Mouse (Mus musculus) stomach, postnatal 0 days (tissue): ENCODE data around the gene Gm2897. TPM values are rescaled to one million over a fixed set of nuclear protein-coding genes. Genes with fewer than 3 reads are reported as not detected.
A peak's percentile ranks its signal among the peaks of the same experiment; 100 is the strongest.
"Not testable (repeated sequence)": the region's sequence is repeated elsewhere in the genome, so short reads cannot be mapped to it uniquely, and the experiment has no call there.

Experiments
- ATAC-seq: fragments of 200-750 bp; cut with Nextera tagmentation; 2 replicates; pipeline ENCODE4 v1.8.0; 2017; ENCODE audit not compliant: low FRiP score, low TSS enrichment
- DNase-seq: peaks from one replicate; pipeline ENCODE4 v3.0.0-alpha.2; 2016; ENCODE audit warnings: low spot score
- H3K27ac ChIP-seq: fragments of 300-500 bp; sonication (generic); replicated peaks from 2 replicates; pipeline ENCODE4 v1.5.1; 2014; ENCODE audit warnings: mild to moderate bottlenecking, control low read depth
- H3K27me3 ChIP-seq: fragments of 300-500 bp; sonication (generic); 2 replicates; pipeline ENCODE4 v1.6.1; 2014; ENCODE audit warnings: low read length; ENCODE audit not compliant: control insufficient read depth, insufficient read depth
- H3K36me3 ChIP-seq: fragments of 300-500 bp; sonication (generic); 2 replicates; pipeline ENCODE4 v1.6.1; 2014; ENCODE audit warnings: low read length, mixed read lengths; ENCODE audit not compliant: control insufficient read depth, insufficient read depth
- H3K4me1 ChIP-seq: fragments of 300-500 bp; sonication (generic); replicated peaks from 2 replicates; pipeline ENCODE4 v1.6.1; 2014; ENCODE audit warnings: antibody characterized with exemption; ENCODE audit not compliant: control insufficient read depth, insufficient read depth
- H3K4me2 ChIP-seq: fragments of 300-500 bp; sonication (generic); replicated peaks from 2 replicates; pipeline ENCODE4 v1.6.1; 2014; ENCODE audit warnings: low read depth, mild to moderate bottlenecking, control low read depth, moderate library complexity
- H3K4me3 ChIP-seq: fragments of 300-500 bp; sonication (generic); 2 replicates; pipeline ENCODE4 v1.5.1; 2014; ENCODE audit warnings: low read depth, low read length, control low read depth
- H3K9ac ChIP-seq: fragments of 300-500 bp; sonication (generic); 2 replicates; pipeline ENCODE4 v1.6.1; 2014; ENCODE audit warnings: mild to moderate bottlenecking, low read length, control low read depth, mixed read lengths
- H3K9me3 ChIP-seq: fragments of 300-500 bp; sonication (generic); 2 replicates; pipeline ENCODE4 v1.6.1; 2016; ENCODE audit warnings: low read length; ENCODE audit not compliant: control insufficient read depth
- CTCF ChIP-seq: IDR thresholded peaks from 2 replicates; pipeline ENCODE4 v1.5.1; 2016; ENCODE audit warnings: antibody characterized with exemption, low read depth, mild to moderate bottlenecking, moderate library complexity
- WGBS: fragments of 180-500 bp; shearing (Covaris S2); extraction: QIAGEN DNeasy Blood & Tissue Kit; methylation state at CpG from one replicate; pipeline ENCODE4 v1.1.7; 2014; 5-methylcytosine and 5-hydroxymethylcytosine counted together
- polyA plus RNA-seq: library from polyadenylated mRNA; unstranded; fragments of >200 nt; fragmentation: Nextera tagmentation; extraction: Ambion mirVana; gene quantifications from 2 replicates; pipeline ENCODE4 v1.2.1, GENCODE M21; 2015

Gm2897 gene
- polyA plus RNA-seq = 0.51 and 0.58 TPM in 2 replicates

GRCm38 (mm10) chr14:3048727-3049512 is at the start of gene Gm2897:
Gm2897 (plus strand) TSS chr14:3049285.
- H3K36me3 ChIP-seq, ATAC-seq, H3K9ac ChIP-seq, H3K4me1 ChIP-seq, H3K27me3 ChIP-seq, H3K9me3 ChIP-seq, H3K27ac ChIP-seq: not testable (repeated sequence)
- TF ChIP-seq CTCF = 0 out of 2 replicates have a peak, but pooled peaks have one; percentile 1
- Histone ChIP-seq H3K4me2 (peak within 1 kb of the TSS; percentile 60), H3K4me3 (peak within 1 kb of the TSS; percentile 38)
- peak; percentile 28 for DNase-seq
- WGBS = 4% methylated on average over 16 of the region's 40 CpGs

GRCm38 (mm10) chr14:3029702-3030101 is 19.4 kb upstream of the Gm2897 start, which contains the start of gene Gm2888:
Gm2888 (plus strand) TSS chr14:3030002.
- not testable (repeated sequence) for H3K4me3 ChIP-seq, H3K4me1 ChIP-seq, H3K27ac ChIP-seq, H3K27me3 ChIP-seq, DNase-seq, H3K9ac ChIP-seq, H3K9me3 ChIP-seq, H3K36me3 ChIP-seq, ATAC-seq, H3K4me2 ChIP-seq
- WGBS = 60% methylated on average over 2 of the region's 3 CpGs

GRCm38 (mm10) chr14:3049513-3049800 is 372 bp downstream of the Gm2897 start:
- not testable (repeated sequence) for ATAC-seq, H3K27me3 ChIP-seq, H3K27ac ChIP-seq, H3K9ac ChIP-seq, H3K9me3 ChIP-seq, H3K4me1 ChIP-seq, H3K36me3 ChIP-seq
- 5% methylated on average over 5 of the region's 20 CpGs for WGBS
- H3K4me2 ChIP-seq = peak overlapping the region; percentile 60
- peak overlapping the region; percentile 38 for H3K4me3 ChIP-seq
- peak; percentile 13 for DNase-seq

GRCm38 (mm10) chr14:3050087-3050486 is 1.0 kb downstream of the Gm2897 start:
- H3K9ac ChIP-seq, H3K27ac ChIP-seq, H3K4me2 ChIP-seq, H3K9me3 ChIP-seq, H3K36me3 ChIP-seq, H3K4me1 ChIP-seq, DNase-seq, ATAC-seq, H3K27me3 ChIP-seq, H3K4me3 ChIP-seq: not testable (repeated sequence)
- 0% methylated on average over 5 of the region's 8 CpGs for WGBS
- TF ChIP-seq CTCF = peak; percentile 25; the same call in 1 of the 2 replicates

GRCm38 (mm10) chr14:3116051-3116450 is 67.0 kb downstream of the Gm2897 start:
- H3K27me3 ChIP-seq, H3K4me2 ChIP-seq, ATAC-seq, H3K4me3 ChIP-seq, DNase-seq, H3K36me3 ChIP-seq, H3K4me1 ChIP-seq, H3K27ac ChIP-seq, H3K9me3 ChIP-seq, H3K9ac ChIP-seq: not testable (repeated sequence)
- WGBS = 90% methylated on average over 12 of the region's 25 CpGs

Other genes with a start within 250 kb of the Gm2897 start
- gene Gm2888, start 19.3 kb upstream of the Gm2897 start, polyA plus RNA-seq = not detected in 2 replicates
- gene Gm10340, start 84.7 kb downstream of the Gm2897 start, polyA plus RNA-seq = not detected in 2 replicates
- 0.13 TPM in 1 of 2 replicates, not detected in the other for gene Gm5795, start 139.0 kb downstream of the Gm2897 start, polyA plus RNA-seq
- 1.9 and 2.3 TPM in 2 replicates for gene D830030K20Rik, start 159.2 kb downstream of the Gm2897 start, polyA plus RNA-seq